Mouse (Mus musculus) frontal cortex, adult 2 months (tissue): Measurements from ENCODE around the gene Gm10031. TPM values are rescaled to one million over a fixed set of nuclear protein-coding genes. Genes with fewer than 3 reads are reported as not detected.
"Not testable (repeated sequence)": the region's sequence is repeated elsewhere in the genome, so short reads cannot be mapped to it uniquely, and the experiment has no call there.

Source experiments
- DNase-seq, 2 experiments: peaks; one replicate each; pipeline ENCODE4 v3.0.0; 2022; ENCODE audit warnings: low spot score in 1 of 2; ENCODE audit errors: extremely low spot score in 1 of 2
- polyA plus RNA-seq: library from polyadenylated mRNA; depleted of rRNA; stranded (reverse); fragments of >200 nt; gene quantifications from 2 replicates; pipeline ENCODE4 v1.2.3, GENCODE M21; 2012; rRNA removed

Gene Gm10031
- polyA plus RNA-seq = 5.1 and 8.1 TPM in 2 replicates

DNA sequence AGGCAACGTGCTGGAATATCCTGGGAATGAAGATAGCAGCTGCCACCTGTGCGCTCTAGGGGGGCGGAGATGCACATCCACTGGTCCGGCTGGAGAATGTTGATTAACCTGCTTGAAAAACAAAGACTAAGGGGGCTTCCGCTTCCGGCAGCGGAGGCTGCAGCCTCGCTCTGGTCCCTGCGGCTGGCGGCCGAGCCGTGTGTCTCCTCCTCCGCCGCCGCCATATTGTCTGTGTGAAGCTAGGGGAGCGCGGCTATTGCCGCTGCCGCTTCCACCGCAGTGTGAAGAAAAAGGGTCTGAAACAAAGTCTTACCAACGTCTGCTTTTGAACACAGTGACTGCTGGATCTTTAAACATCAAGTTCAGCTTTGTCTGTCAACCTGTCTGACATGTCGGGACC, at the start of gene Gm10031:
Gene Gm10031 (plus strand): TSS at position 171 of the 400 bp plus-strand sequence.
- not testable (repeated sequence) for DNase-seq

GRCm38 (mm10) chr1:156474854-156475253, 49.0 kb upstream of the Gm10031 start:
- no peak for DNase-seq

DNA sequence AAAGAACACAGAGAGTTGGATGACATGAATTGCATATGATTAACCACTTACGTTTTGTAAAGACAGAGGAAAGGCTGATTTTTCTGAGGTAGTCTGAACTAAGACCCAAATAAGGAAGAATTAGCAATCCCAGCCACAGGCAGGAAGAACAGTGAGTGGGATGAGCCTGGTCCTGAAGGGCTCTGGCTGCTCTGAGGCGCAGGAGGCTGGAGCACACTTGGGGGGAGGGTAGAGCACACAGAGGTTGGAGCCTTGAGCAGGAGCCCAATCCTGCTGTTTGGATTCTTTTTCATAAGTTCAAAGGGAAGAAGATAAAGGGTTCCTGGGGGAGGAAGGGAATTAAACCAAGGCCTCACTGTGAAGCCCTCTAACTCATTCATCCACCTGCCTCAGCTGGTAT, 47.8 kb upstream of the Gm10031 start:
- no peak for DNase-seq

DNA sequence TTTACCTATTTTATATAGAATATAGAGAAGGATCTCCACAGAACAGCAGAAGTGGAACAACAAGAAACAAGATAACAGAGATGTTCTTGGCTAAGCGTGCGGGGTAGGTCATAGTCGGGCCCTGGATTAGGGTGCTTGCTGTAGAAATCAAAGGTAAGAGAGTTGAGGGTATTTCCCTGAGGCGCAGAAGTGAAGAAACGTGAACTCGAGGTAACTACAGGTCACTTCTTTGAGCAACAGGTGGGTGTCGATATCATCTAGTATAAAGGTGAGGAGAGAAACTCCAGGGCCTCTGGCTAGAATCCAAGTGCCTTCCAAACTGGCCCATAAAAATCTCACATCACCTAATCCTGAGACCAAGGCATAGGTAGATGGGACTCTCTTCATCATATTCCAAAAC, 47.3 kb upstream of the Gm10031 start:
- DNase-seq = no peak

- DNase-seq = no peak
Measured at GRCm38 (mm10) chr1:156481826-156482225, 42.0 kb upstream of the Gm10031 start.

- DNase-seq = no peak
Measured at GRCm38 (mm10) chr1:156487498-156487897, 36.3 kb upstream of the Gm10031 start.

- no peak for DNase-seq
Measured at GRCm38 (mm10) chr1:156488031-156488430, 35.8 kb upstream of the Gm10031 start.

DNA sequence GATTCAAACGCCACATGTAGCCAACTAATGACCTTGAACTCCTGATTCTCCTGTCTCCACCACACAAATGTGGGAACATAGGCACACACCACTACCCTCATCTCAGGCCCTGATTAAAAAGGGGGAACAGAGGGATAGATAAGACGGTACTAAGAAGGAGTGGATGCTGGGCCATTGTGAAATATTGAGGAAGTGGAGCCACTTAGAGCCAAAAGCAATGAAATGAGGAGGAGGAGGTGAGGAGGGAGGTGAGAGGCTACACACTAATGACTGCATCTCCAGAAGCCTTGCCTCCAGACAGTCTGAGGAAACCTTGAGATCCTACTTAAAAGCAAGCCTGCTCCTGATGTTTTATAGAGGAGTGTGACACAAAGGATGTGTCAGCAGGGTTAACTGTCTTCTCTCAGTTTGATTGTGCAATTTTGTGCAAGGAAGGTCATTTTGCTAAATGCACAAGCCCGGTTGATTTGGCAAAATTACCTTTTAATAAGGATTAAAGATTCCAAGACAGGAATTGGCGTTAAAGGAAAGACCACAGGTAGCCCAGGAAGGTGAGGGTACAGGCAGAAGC, 32.5 kb upstream of the Gm10031 start:
- DNase-seq = no peak

- peak in 1 of 2 experiments; percentile 10 for DNase-seq
Measured at GRCm38 (mm10) chr1:156495025-156495424, 28.8 kb upstream of the Gm10031 start.

DNA sequence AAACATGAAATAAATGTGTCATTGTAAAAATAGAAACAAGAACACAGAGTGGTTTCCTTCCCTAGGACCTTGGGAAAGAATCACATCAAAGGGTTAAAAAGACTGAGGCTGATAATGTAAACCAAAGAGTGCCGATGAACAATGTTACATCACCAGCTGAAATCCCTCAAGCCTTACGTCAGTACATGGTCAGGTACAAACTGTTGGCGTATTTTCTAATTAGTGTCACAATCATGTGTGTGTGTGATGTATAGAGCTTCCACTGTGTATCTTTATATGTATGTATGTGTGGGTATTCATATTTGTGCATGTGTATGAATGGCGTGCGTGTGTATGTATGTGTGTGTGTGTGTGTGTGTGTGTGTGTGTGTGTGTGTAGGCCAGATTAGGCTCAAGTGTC, 26.9 kb upstream of the Gm10031 start:
- no peak for DNase-seq

GRCm38 (mm10) chr1:156504945-156505523, 18.8 kb upstream of the Gm10031 start:
- no peak for DNase-seq

GRCm38 (mm10) chr1:156505901-156506300, 17.9 kb upstream of the Gm10031 start:
- DNase-seq = no peak

GRCm38 (mm10) chr1:156507753-156508152, 16.1 kb upstream of the Gm10031 start:
- no peak for DNase-seq

- no peak for DNase-seq
Measured at GRCm38 (mm10) chr1:156520136-156520780, 3.6 kb upstream of the Gm10031 start.

DNA sequence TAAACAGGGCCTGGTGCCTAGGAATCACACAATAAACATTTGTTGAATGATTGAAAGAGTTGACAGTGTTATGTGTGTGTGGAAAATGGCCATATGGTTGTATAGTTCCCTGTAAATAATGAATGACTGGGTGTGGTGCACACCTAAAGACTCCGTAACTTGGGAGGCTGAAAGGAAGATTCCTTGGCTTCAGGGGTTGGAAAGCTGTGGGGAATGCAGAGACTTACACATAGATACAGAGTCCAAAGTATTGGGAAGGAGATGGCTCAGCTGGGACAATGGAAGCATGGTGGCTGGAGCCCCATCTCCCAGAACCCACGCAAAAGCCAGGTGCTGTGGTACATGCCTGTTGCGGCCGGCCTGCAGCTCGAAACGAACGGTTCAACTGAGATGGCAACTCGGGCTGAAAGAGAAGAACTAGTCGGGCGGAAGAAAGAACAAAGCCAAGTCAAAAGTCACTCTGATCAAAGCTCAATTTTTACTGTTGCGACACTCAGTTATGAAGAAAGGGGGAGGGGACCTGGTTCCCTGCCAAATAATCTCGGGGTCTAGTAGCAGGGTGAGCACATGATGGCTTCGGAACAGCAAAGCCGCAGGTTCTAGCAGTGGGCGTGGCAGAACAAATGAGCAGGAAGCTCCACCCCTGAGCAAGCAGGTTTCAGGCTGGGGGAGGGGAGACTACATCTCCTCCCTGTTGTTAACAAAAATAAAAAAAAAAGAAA, 1.9 kb upstream of the Gm10031 start:
- DNase-seq = no peak

- DNase-seq = not testable (repeated sequence)
Measured at GRCm38 (mm10) chr1:156532476-156533175, 8.8 kb downstream of the Gm10031 start.

DNA sequence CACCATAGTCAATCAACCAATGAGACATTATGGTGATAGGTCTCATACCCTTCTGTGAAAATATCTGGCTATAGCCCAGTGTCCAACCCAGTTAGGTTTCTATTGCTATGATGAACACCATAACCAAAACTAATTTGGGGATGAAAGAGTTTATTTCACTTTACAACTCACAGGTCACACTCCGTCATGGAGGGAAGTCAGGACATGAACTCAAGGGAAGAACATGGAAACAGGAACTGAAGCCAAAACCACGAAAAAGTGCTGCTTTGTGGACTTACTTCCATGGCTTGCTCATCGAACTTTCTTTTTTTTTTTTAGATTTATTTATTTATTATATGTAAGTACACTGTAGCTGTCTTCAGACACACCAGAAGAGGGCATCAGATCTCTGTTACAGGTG, 9.7 kb downstream of the Gm10031 start:
- no peak for DNase-seq

DNA sequence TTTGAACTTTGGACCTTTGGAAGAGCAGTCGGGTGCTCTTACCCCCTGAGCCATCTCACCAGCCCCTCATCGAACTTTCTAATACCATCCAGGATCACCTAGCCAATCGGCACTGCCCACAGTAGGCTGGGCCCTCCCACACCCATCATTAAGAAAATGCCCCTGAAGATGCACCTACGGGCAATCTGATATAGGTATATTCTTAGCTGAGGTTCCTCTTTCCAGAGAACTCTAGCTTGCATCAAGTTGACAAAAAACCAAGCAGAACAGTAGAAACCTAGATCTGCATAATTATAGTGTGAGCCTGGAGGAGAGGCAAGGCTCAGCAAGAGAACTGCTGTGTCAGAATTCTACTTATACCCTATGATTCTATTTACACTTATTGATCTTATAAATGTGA, 10.1 kb downstream of the Gm10031 start:
- no peak for DNase-seq

DNA sequence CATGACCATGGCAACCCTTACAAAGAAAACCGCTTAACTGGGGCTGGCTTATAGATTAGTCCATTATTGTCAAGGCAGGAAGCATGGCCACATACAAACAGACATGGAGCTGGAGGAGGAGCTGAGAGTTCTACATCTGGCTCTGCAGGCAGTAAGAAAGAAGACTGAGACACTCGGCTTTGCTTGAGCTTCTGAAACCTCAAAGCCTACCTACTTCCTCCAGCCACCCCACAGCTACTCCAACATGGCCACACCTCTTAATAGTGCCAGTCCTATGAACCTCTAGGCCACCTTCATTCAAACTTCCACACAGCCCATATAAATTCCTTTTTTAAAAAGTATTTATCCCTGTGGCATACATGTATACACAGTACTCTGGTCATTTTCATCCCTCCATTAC, 13.2 kb downstream of the Gm10031 start:
- no peak for DNase-seq

GRCm38 (mm10) chr1:156537701-156538100, 13.9 kb downstream of the Gm10031 start:
- DNase-seq = no peak

GRCm38 (mm10) chr1:156538382-156538781, 14.6 kb downstream of the Gm10031 start:
- DNase-seq = no peak
